Mouse (Mus musculus): Measurements from ENCODE around the gene Cdc25b. TPM values are rescaled to one million over a fixed set of nuclear protein-coding genes. Genes with fewer than 3 reads are reported as not detected.

Gene Cdc25b
- polyA plus RNA-seq, 1 experiment from 2014 or later: 36.1 TPM

DNA sequence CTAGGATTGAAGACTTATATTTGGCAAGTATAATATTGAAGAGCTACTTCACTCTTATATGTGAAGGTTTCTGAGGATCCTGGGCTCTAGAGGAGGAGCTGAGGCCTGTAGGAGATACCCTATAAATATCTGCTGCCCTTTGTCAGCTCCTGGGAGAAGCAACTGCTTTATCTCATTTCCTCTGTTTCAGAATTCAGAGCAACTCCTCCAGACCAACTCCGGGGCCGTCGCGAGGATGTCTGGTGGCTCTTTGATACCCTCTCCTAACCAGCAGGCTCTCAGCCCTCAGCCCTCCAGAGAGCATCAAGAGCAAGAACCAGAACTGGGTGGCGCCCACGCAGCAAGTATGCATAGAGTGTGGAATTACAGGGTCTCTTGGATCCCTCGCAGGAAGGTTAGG lies 56.2 kb downstream of the Cdc25b start:
- H3K27ac ChIP-seq: no peak overlapping the region
- H3K9ac ChIP-seq (ENCODE audit: low read depth, low read length): no peak overlapping the region
- no peak overlapping the region for H3K4me2 ChIP-seq (ENCODE audit: low read length)
- WGBS: 64% methylated on average over 7 of the region's 7 CpGs
- no peaks in the 10 kb centered on the region for H3K9me3 ChIP-seq (replicated peaks; ENCODE audit: low read length)
- ATAC-seq (replicated peaks; ENCODE audit: low FRiP score, low read depth): no peak
- no peak for DNase-seq (ENCODE audit: low spot score)
- H3K4me3 ChIP-seq (replicated peaks; ENCODE audit: low read depth, low read length): no peak overlapping the region
- no peaks in the 10 kb centered on the region for H3K27me3 ChIP-seq (ENCODE audit: insufficient read depth, low read length)
- H3K4me1 ChIP-seq (replicated peaks; ENCODE audit: insufficient read depth, low read length): no peaks in the 10 kb centered on the region
- TF ChIP-seq CTCF (IDR thresholded peaks at IDR 0.05; ENCODE audit: low read depth): no peak
- H3K36me3 ChIP-seq (ENCODE audit: insufficient read depth, low read length): peaks cover 71% of the 10 kb centered on the region

Other genes starting within 250 kb of the Cdc25b start
- 14.2 and 14.5 TPM in 2 replicates for gene Gfra4, start 143.9 kb upstream of the Cdc25b start, polyA plus RNA-seq (2015; fragmentation: Nextera tagmentation; extraction: Ambion mirVana)
- gene Adam33, start 123.1 kb upstream of the Cdc25b start, polyA plus RNA-seq (2015; fragmentation: Nextera tagmentation; extraction: Ambion mirVana): 1.1 and 1.9 TPM in 2 replicates
- 0.33 and 0.41 TPM in 2 replicates for gene Siglec1, start 100.2 kb upstream of the Cdc25b start, polyA plus RNA-seq (2015; fragmentation: Nextera tagmentation; extraction: Ambion mirVana)
- gene Hspa12b, start 59.7 kb upstream of the Cdc25b start, polyA plus RNA-seq (2015; fragmentation: Nextera tagmentation; extraction: Ambion mirVana): 9.4 and 9.8 TPM in 2 replicates
- not detected in 2 replicates for gene Gm11037, start 53.5 kb upstream of the Cdc25b start, polyA plus RNA-seq (2015; fragmentation: Nextera tagmentation; extraction: Ambion mirVana)
- gene 1700037H04Rik, start 26.9 kb upstream of the Cdc25b start, polyA plus RNA-seq (2015; fragmentation: Nextera tagmentation; extraction: Ambion mirVana): 84.8 and 91.5 TPM in 2 replicates
- 13.1 and 15.3 TPM in 2 replicates for gene Cenpb, start 6.9 kb upstream of the Cdc25b start, polyA plus RNA-seq (2015; fragmentation: Nextera tagmentation; extraction: Ambion mirVana)
- 3.7 and 4.0 TPM in 2 replicates for gene Spef1, start 333 bp downstream of the Cdc25b start, polyA plus RNA-seq (2015; fragmentation: Nextera tagmentation; extraction: Ambion mirVana)
- gene Ap5s1, start 20.1 kb downstream of the Cdc25b start, polyA plus RNA-seq (2015; fragmentation: Nextera tagmentation; extraction: Ambion mirVana): 29.9 and 33.4 TPM in 2 replicates
- 31.8 and 34.2 TPM in 2 replicates for gene Mavs, start 47.1 kb downstream of the Cdc25b start, polyA plus RNA-seq (2015; fragmentation: Nextera tagmentation; extraction: Ambion mirVana)
- 32.1 and 36.7 TPM in 2 replicates for gene Pank2, start 75.5 kb downstream of the Cdc25b start, polyA plus RNA-seq (2015; fragmentation: Nextera tagmentation; extraction: Ambion mirVana)
- 2.6 and 2.9 TPM in 2 replicates for gene Rnf24, start 165.9 kb downstream of the Cdc25b start, polyA plus RNA-seq (2015; fragmentation: Nextera tagmentation; extraction: Ambion mirVana)